ENCODE assay signal across 12 mouse cellular contexts in the genomic region with DNA sequence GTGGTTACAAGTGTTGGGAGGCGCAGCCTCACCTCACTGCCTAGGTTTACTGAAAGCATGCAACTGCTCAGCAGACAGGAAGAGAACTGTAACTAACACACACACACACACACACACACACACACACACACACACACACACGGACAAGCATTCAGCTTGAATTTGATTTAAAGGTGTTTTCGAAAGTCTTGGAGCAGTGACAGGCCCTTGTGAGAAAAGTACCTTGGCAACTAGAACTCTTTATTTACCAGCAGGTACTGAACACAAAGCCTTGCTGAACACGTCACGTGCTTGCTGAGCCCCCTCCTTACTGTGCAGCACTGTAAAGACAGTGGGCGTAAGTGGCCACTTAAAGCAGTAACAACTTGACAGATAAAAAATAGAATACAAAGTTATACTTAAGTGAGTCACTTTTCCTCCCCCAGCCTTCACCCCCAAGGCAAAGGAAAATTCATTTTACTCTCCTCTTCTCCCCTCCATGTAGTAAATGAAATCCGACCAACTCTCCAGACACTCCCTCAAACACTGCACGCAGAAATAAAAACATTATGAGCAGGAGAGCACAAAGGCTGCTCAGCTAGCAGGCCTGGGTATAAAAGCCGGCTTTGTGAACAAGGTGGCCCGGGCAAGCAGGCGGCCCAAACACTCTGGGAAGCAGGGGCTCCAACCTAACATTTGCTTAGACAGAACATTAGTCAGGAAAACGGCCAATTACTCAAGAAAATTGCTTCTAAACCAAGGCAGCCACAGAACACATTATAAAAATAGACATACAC. TPM values are rescaled to one million over a fixed set of nuclear protein-coding genes. Genes with fewer than 3 reads are reported as not detected.
DNase-seq lines count a peak whose midpoint lies in the region; ATAC-seq and TF ChIP-seq lines count a peak whose summit lies in the region.
"Had no signal": no experiment of that assay in that cellular context is flagged by ENCODE, and none has a peak within 500 bp of the region (broad histone marks: within the 10 kb centered on the region; RNA-seq: fewer than 3 reads in every experiment).

No protein-coding gene starts in this region.

- intact Hi-C loops in heart, adult 2 months (cut with DNase I) = loop anchor here (2.0 kb wide), 1 partner anchor 49 kb away; no protein-coding TSS in a partner anchor

- H3K36me3 ChIP-seq in heart, embryonic 16.5 days (ENCODE audit: control insufficient read depth, insufficient read depth) = peaks cover 60% of the 10 kb centered on the region
- peaks cover 23% of the 10 kb centered on the region for H3K36me3 ChIP-seq in heart, adult 2 months (ENCODE audit: control insufficient read depth, insufficient read depth, low read length)
- H3K36me3 ChIP-seq in embryonic facial prominence, embryonic 14.5 days (ENCODE audit: control insufficient read depth, insufficient read depth, low read length) = peaks cover 64% of the 10 kb centered on the region
- peaks cover 66% of the 10 kb centered on the region for H3K36me3 ChIP-seq in limb, embryonic 14.5 days (ENCODE audit: control insufficient read depth, insufficient read depth, low read length)
- H3K36me3 ChIP-seq in forebrain, embryonic 14.5 days (ENCODE audit: control insufficient read depth, insufficient read depth, low read length) = peaks cover 63% of the 10 kb centered on the region
- H3K36me3 ChIP-seq in midbrain, embryonic 13.5 days = peaks cover 64% of the 10 kb centered on the region

- no peak for ATAC-seq in heart, embryonic 16.5 days (replicated peaks; ENCODE audit: extremely low read depth, insufficient read depth, low FRiP score)
- no peak for ATAC-seq in embryonic facial prominence, embryonic 14.5 days (ENCODE audit: low read depth)
- ATAC-seq in limb, embryonic 14.5 days (ENCODE audit: low FRiP score, low read depth) = peak; percentile 62
- no peak for ATAC-seq in forebrain, embryonic 14.5 days
- no peak for ATAC-seq in midbrain, embryonic 13.5 days

- peaks cover 29% of the 10 kb centered on the region for H3K4me1 ChIP-seq in heart, embryonic 16.5 days (ENCODE audit: control insufficient read depth, insufficient read depth, low read length)
- H3K4me1 ChIP-seq in heart, adult 2 months (ENCODE audit: control insufficient read depth, insufficient read depth, low read length) = peaks cover 13% of the 10 kb centered on the region
- H3K4me1 ChIP-seq in embryonic facial prominence, embryonic 14.5 days (ENCODE audit: control insufficient read depth, insufficient read depth, low read length) = no peaks in the 10 kb centered on the region
- peaks cover 9% of the 10 kb centered on the region for H3K4me1 ChIP-seq in limb, embryonic 14.5 days (ENCODE audit: control insufficient read depth, insufficient read depth, low read length)
- H3K4me1 ChIP-seq in forebrain, embryonic 14.5 days (ENCODE audit: control insufficient read depth, insufficient read depth, low read length) = no peaks in the 10 kb centered on the region
- H3K4me1 ChIP-seq in midbrain, embryonic 13.5 days (replicated peaks) = no peaks in the 10 kb centered on the region

- peak overlapping the region; percentile 37 for H3K27ac ChIP-seq in heart, embryonic 16.5 days (ENCODE audit: low read length)
- no peak overlapping the region; the same call in 1 of the 2 replicates for H3K27ac ChIP-seq in heart, adult 2 months
- peak overlapping the region; percentile 52 for H3K27ac ChIP-seq in embryonic facial prominence, embryonic 14.5 days (replicated peaks; ENCODE audit: low read depth, low read length)
- peak overlapping the region; percentile 77 for H3K27ac ChIP-seq in limb, embryonic 14.5 days (replicated peaks; ENCODE audit: low read depth, low read length)
- H3K27ac ChIP-seq in forebrain, embryonic 14.5 days (ENCODE audit: low read depth, low read length) = no peak overlapping the region
- no peak overlapping the region for H3K27ac ChIP-seq in midbrain, embryonic 13.5 days

- H3K27me3 ChIP-seq in heart, embryonic 16.5 days (ENCODE audit: control insufficient read depth, insufficient read depth, low read length) = no peaks in the 10 kb centered on the region
- no peaks in the 10 kb centered on the region for H3K27me3 ChIP-seq in heart, adult 2 months (ENCODE audit: control insufficient read depth, insufficient read depth, low read length)
- H3K27me3 ChIP-seq in embryonic facial prominence, embryonic 14.5 days (replicated peaks; ENCODE audit: control insufficient read depth, insufficient read depth, low read length) = no peaks in the 10 kb centered on the region
- H3K27me3 ChIP-seq in limb, embryonic 14.5 days (ENCODE audit: control insufficient read depth, insufficient read depth, low read length) = no peaks in the 10 kb centered on the region
- no peaks in the 10 kb centered on the region for H3K27me3 ChIP-seq in forebrain, embryonic 14.5 days (replicated peaks; ENCODE audit: control insufficient read depth, insufficient read depth, low read length)
- no peaks in the 10 kb centered on the region for H3K27me3 ChIP-seq in midbrain, embryonic 13.5 days

- no peak for DNase-seq in heart, adult 2 months
- DNase-seq in embryonic facial prominence, embryonic 14.5 days (ENCODE audit: low spot score) = no peak
- no peak for DNase-seq in limb, embryonic 14.5 days (ENCODE audit: low spot score)
- DNase-seq in lung, postnatal 36 days = peak; percentile 83
- no peak for DNase-seq in forebrain, embryonic 14.5 days (ENCODE audit: low spot score)
- DNase-seq: adrenal gland, adult 8-10 months; cerebellum, postnatal 14 days; heart, adult 18-20 months; layer of hippocampus, postnatal 36 days had no signal

- no peak overlapping the region for H3K9ac ChIP-seq in heart, embryonic 16.5 days (ENCODE audit: low read length)
- H3K9ac ChIP-seq in heart, adult 2 months (ENCODE audit: low read depth, low read length) = no peak overlapping the region; the same call in none of the 2 replicates
- H3K9ac ChIP-seq in embryonic facial prominence, embryonic 14.5 days (ENCODE audit: low read depth, low read length) = peak overlapping the region; percentile 16; the same call in 1 of the 2 replicates
- no peak overlapping the region for H3K9ac ChIP-seq in limb, embryonic 14.5 days (ENCODE audit: low read depth, low read length, severe bottlenecking)
- no peak overlapping the region for H3K9ac ChIP-seq in forebrain, embryonic 14.5 days (ENCODE audit: low read length)
- no peak overlapping the region for H3K9ac ChIP-seq in midbrain, embryonic 13.5 days (replicated peaks)

- no peak overlapping the region for H3K4me2 ChIP-seq in heart, embryonic 16.5 days (ENCODE audit: low read depth, low read length)
- H3K4me2 ChIP-seq in embryonic facial prominence, embryonic 14.5 days (ENCODE audit: low read depth, low read length) = no peak overlapping the region
- H3K4me2 ChIP-seq in limb, embryonic 14.5 days (replicated peaks; ENCODE audit: low read depth, low read length, severe bottlenecking) = no peak overlapping the region
- no peak overlapping the region for H3K4me2 ChIP-seq in forebrain, embryonic 14.5 days (ENCODE audit: low read length)
- H3K4me2 ChIP-seq in midbrain, embryonic 13.5 days (replicated peaks) = no peak overlapping the region
- H3K4me2 ChIP-seq: liver, embryonic 11.5 days had no signal

- H3K9me3 ChIP-seq in heart, embryonic 16.5 days (replicated peaks; ENCODE audit: control insufficient read depth, low read length) = no peaks in the 10 kb centered on the region
- H3K9me3 ChIP-seq in embryonic facial prominence, embryonic 14.5 days (ENCODE audit: control insufficient read depth, low read length) = no peaks in the 10 kb centered on the region
- no peaks in the 10 kb centered on the region for H3K9me3 ChIP-seq in limb, embryonic 14.5 days (ENCODE audit: control insufficient read depth, low read length)
- H3K9me3 ChIP-seq in forebrain, embryonic 14.5 days (replicated peaks; ENCODE audit: control insufficient read depth, low read length) = no peaks in the 10 kb centered on the region
- no peaks in the 10 kb centered on the region for H3K9me3 ChIP-seq in midbrain, embryonic 13.5 days

- WGBS in heart, embryonic 16.5 days = 56% methylated on average over 12 of the region's 12 CpGs
- 51% methylated on average over 12 of the region's 12 CpGs for WGBS in heart, adult 2 months
- 70% methylated on average over 12 of the region's 12 CpGs for WGBS in embryonic facial prominence, embryonic 14.5 days
- 58% methylated on average over 12 of the region's 12 CpGs for whole genome bisulfite sequencing in limb, embryonic 14.5 days
- WGBS in forebrain, embryonic 14.5 days = 71% methylated on average over 12 of the region's 12 CpGs
- 86% methylated on average over 12 of the region's 12 CpGs for WGBS in midbrain, embryonic 13.5 days

- peaks cover 5% of the 10 kb centered on the region; the same call in 1 of the 2 replicates for H3K79me2 ChIP-seq in heart, adult 2 months (replicated peaks; ENCODE audit: control insufficient read depth, insufficient read depth, low read length)

- TF ChIP-seq POLR2A in heart, adult 2 months (IDR thresholded peaks at IDR 0.05; ENCODE audit: insufficient read depth, low read depth, low read length) = no peak
- TF ChIP-seq POLR2A in limb, embryonic 14.5 days (IDR thresholded peaks at IDR 0.05; ENCODE audit: borderline replicate concordance, extremely low read depth, insufficient read depth, insufficient read length) = no peak

- H3K4me3 ChIP-seq in heart, embryonic 16.5 days (ENCODE audit: low read length) = no peak overlapping the region
- no peak overlapping the region for H3K4me3 ChIP-seq in heart, adult 2 months
- no peak overlapping the region for H3K4me3 ChIP-seq in embryonic facial prominence, embryonic 14.5 days (ENCODE audit: low read depth, low read length)
- H3K4me3 ChIP-seq in limb, embryonic 14.5 days (replicated peaks; ENCODE audit: low read length) = no peak overlapping the region
- H3K4me3 ChIP-seq in forebrain, embryonic 14.5 days (ENCODE audit: low read depth, low read length) = no peak overlapping the region
- H3K4me3 ChIP-seq in midbrain, embryonic 13.5 days (replicated peaks) = no peak overlapping the region

- TF ChIP-seq EP300 in heart, adult 2 months (IDR thresholded peaks at IDR 0.05; ENCODE audit: insufficient read depth, low read depth, low read length) = no peak

- TF ChIP-seq CTCF in heart, adult 2 months (IDR thresholded peaks at IDR 0.05) = no peak

RNA-seq across cellular contexts. Expression of a gene that starts 50.8 kb away (rescaled TPM):
- 289 and 296 TPM in 2 replicates for polyA plus RNA-seq in heart, embryonic 16.5 days (2015; fragmentation: Nextera tagmentation; extraction: Ambion mirVana)
- total RNA-seq in heart, adult 2 months (2021) = 100 to 1,000 TPM; 248 to 249 TPM
- polyA plus RNA-seq in heart, adult 2 months (2012; rRNA removed) = 148 and 227 TPM in 2 replicates
- 97.5 and 100 TPM in 2 replicates for polyA plus RNA-seq in embryonic facial prominence, embryonic 14.5 days (2014; fragmentation: Nextera tagmentation; extraction: Ambion mirVana)
- polyA plus RNA-seq in limb, embryonic 14.5 days (2012; rRNA removed) = 68.0 and 72.1 TPM in 2 replicates
- 88.2 and 98.9 TPM in 2 replicates for polyA plus RNA-seq in limb, embryonic 14.5 days (2014; fragmentation: Nextera tagmentation; extraction: Ambion mirVana)
- 74.1 and 74.4 TPM in 2 replicates for polyA plus RNA-seq in forebrain, embryonic 14.5 days (2014; fragmentation: Nextera tagmentation; extraction: Ambion mirVana)
- polyA plus RNA-seq in midbrain, embryonic 13.5 days (2015; fragmentation: Nextera tagmentation; extraction: Ambion mirVana) = 95.1 and 108 TPM in 2 replicates

Comparison
In these comparisons a context has a peak if more than half of its experiments do, and no peak if none do; other contexts are left out.
1. H3K27ac ChIP-seq: peak in heart, embryonic 16.5 days (single experiment), embryonic facial prominence, embryonic 14.5 days (single experiment) and limb, embryonic 14.5 days (single experiment); none in heart, adult 2 months (single experiment), forebrain, embryonic 14.5 days (single experiment) and midbrain, embryonic 13.5 days (single experiment).